Mouse (Mus musculus): ENCODE data around the gene Abcg4.

GRCm38 (mm10) chr9:44288076-44288958 is at the start of gene Abcg4:
- TF ChIP-seq CTCF (IDR thresholded peaks at IDR 0.05; ENCODE audit: control insufficient read depth, insufficient read depth, insufficient read length) = no peak
- TF ChIP-seq MYOD1 (IDR thresholded peaks at IDR 0.05; ENCODE audit: control insufficient read depth, insufficient read length, low read depth) = no peak
- TF ChIP-seq FOSL1 (IDR thresholded peaks at IDR 0.05; ENCODE audit: insufficient read depth, low read length, poor library complexity, severe bottlenecking) = no peak
- TF ChIP-seq USF1 (IDR thresholded peaks at IDR 0.05; ENCODE audit: low read depth) = no peak
- TF ChIP-seq MAX (IDR thresholded peaks at IDR 0.05) = no peak
- no peak for TF ChIP-seq CEBPB (IDR thresholded peaks at IDR 0.05; ENCODE audit: low read depth)
- no peak for TF ChIP-seq MYOG (IDR thresholded peaks at IDR 0.05; ENCODE audit: control insufficient read depth, extremely low read depth, insufficient read length)
